Mouse (Mus musculus): Measurements from ENCODE around the gene Pitpna. TPM values are rescaled to one million over a fixed set of nuclear protein-coding genes. Genes with fewer than 3 reads are reported as not detected.

Pitpna gene
- total RNA-seq, 1 experiment = 40.3 TPM

GRCm38 (mm10) chr11:75566276-75567196 lies 21.4 kb upstream of the Pitpna start:
- Histone ChIP-seq H3K9me3 (ENCODE audit: control insufficient read depth, insufficient read depth, low read depth, low read length) (no peaks in the 10 kb centered on the region), H3K9ac (ENCODE audit: insufficient read depth, low read depth, low read length, poor library complexity, severe bottlenecking) (no peak overlapping the region), H3K4me3 (ENCODE audit: insufficient read depth in 1 of 2, low read depth in 1 of 2, low read length in 2 of 2, poor library complexity in 1 of 2, severe bottlenecking in 1 of 2) (no peak overlapping the region), H3K27ac (ENCODE audit: insufficient read depth, low read depth, low read length, poor library complexity, severe bottlenecking) (no peak overlapping the region), H3K4me1 (ENCODE audit: control insufficient read depth in 2 of 2, insufficient read depth in 2 of 2, low read length in 2 of 2, poor library complexity in 1 of 2) (no peaks in the 10 kb centered on the region; a peak in 1 of 4 replicates), H3K36me3 (ENCODE audit: control insufficient read depth, insufficient read depth, low read length, poor library complexity, severe bottlenecking) (peaks cover 19% of the 10 kb centered on the region; the same call in 1 of the 2 replicates)
- in situ Hi-C loops (cut with MboI; ENCODE audit: low sequenced_read_pairs in 2 of 2, unreplicated experiment in 2 of 2) = no loop called here
- no peak for DNase-seq (ENCODE audit: low read depth, low spot score)
- TF ChIP-seq HCFC1 (IDR thresholded peaks at IDR 0.05; ENCODE audit: borderline replicate concordance, insufficient read depth, low read length) (no peak), CHD2 (IDR thresholded peaks at IDR 0.05; ENCODE audit: low read depth, low read length) (no peak), ZNF384 (IDR thresholded peaks at IDR 0.05; ENCODE audit: low read depth, low read length) (no peak)

GRCm38 (mm10) chr11:75567346-75568114 lies 20.4 kb upstream of the Pitpna start:
- peaks cover 0 to 2% of the 10 kb centered on the region in 2 experiments; a peak in 2 of 4 replicates for H3K4me1 ChIP-seq (ENCODE audit: control insufficient read depth in 2 of 2, insufficient read depth in 2 of 2, low read length in 2 of 2, poor library complexity in 1 of 2)
- no peak for TF ChIP-seq MAFK (IDR thresholded peaks at IDR 0.05; ENCODE audit: insufficient read depth, low read depth, low read length)
- TF ChIP-seq ZNF384 (IDR thresholded peaks at IDR 0.05; ENCODE audit: low read depth, low read length) = no peak
- no peak for TF ChIP-seq ZC3H11A (IDR thresholded peaks at IDR 0.05; ENCODE audit: borderline replicate concordance, low read depth, low read length)
- TF ChIP-seq HCFC1 (IDR thresholded peaks at IDR 0.05; ENCODE audit: borderline replicate concordance, insufficient read depth, low read length) = no peak
- TF ChIP-seq CHD2 (IDR thresholded peaks at IDR 0.05; ENCODE audit: low read depth, low read length) = no peak
- in situ Hi-C loops (cut with MboI; ENCODE audit: low sequenced_read_pairs in 2 of 2, unreplicated experiment in 2 of 2) = no loop called here
- no peaks in the 10 kb centered on the region for H3K9me3 ChIP-seq (ENCODE audit: control insufficient read depth, insufficient read depth, low read depth, low read length)
- H3K9ac ChIP-seq (ENCODE audit: insufficient read depth, low read depth, low read length, poor library complexity, severe bottlenecking) = no peak overlapping the region
- peaks cover 19% of the 10 kb centered on the region; the same call in 1 of the 2 replicates for H3K36me3 ChIP-seq (ENCODE audit: control insufficient read depth, insufficient read depth, low read length, poor library complexity, severe bottlenecking)
- no peak overlapping the region for H3K4me3 ChIP-seq (ENCODE audit: insufficient read depth in 1 of 2, low read depth in 1 of 2, low read length in 2 of 2, poor library complexity in 1 of 2, severe bottlenecking in 1 of 2)
- no peak for DNase-seq (ENCODE audit: low read depth, low spot score)
- no peak overlapping the region for H3K27ac ChIP-seq (ENCODE audit: insufficient read depth, low read depth, low read length, poor library complexity, severe bottlenecking)

- Histone ChIP-seq H3K9ac (ENCODE audit: insufficient read depth, low read depth, low read length, poor library complexity, severe bottlenecking) (no peak overlapping the region), H3K9me3 (ENCODE audit: control insufficient read depth, insufficient read depth, low read depth, low read length) (no peaks in the 10 kb centered on the region), H3K4me1 (ENCODE audit: control insufficient read depth in 2 of 2, insufficient read depth in 2 of 2, low read length in 2 of 2, poor library complexity in 1 of 2) (peaks cover 0 to 6% of the 10 kb centered on the region in 2 experiments; a peak in 2 of 4 replicates), H3K36me3 (ENCODE audit: control insufficient read depth, insufficient read depth, low read length, poor library complexity, severe bottlenecking) (peaks cover 16% of the 10 kb centered on the region; the same call in 1 of the 2 replicates), H3K27ac (ENCODE audit: insufficient read depth, low read depth, low read length, poor library complexity, severe bottlenecking) (no peak overlapping the region), H3K4me3 (ENCODE audit: insufficient read depth in 1 of 2, low read depth in 1 of 2, low read length in 2 of 2, poor library complexity in 1 of 2, severe bottlenecking in 1 of 2) (no peak overlapping the region)
- in situ Hi-C loops (cut with MboI; ENCODE audit: low sequenced_read_pairs in 2 of 2, unreplicated experiment in 2 of 2) = no loop called here
- no peak for DNase-seq (ENCODE audit: low read depth, low spot score)
- no peak for TF ChIP-seq ZC3H11A (IDR thresholded peaks at IDR 0.05; ENCODE audit: borderline replicate concordance, low read depth, low read length)
- TF ChIP-seq CHD2 (IDR thresholded peaks at IDR 0.05; ENCODE audit: low read depth, low read length) = no peak
- no peak for TF ChIP-seq ZNF384 (IDR thresholded peaks at IDR 0.05; ENCODE audit: low read depth, low read length)
- TF ChIP-seq MAFK (IDR thresholded peaks at IDR 0.05; ENCODE audit: insufficient read depth, low read depth, low read length) = no peak
- TF ChIP-seq HCFC1 (IDR thresholded peaks at IDR 0.05; ENCODE audit: borderline replicate concordance, insufficient read depth, low read length) = no peak
These were observed 19.8 kb upstream of the Pitpna start for GRCm38 (mm10) chr11:75568115-75568511.

- H3K9ac ChIP-seq (ENCODE audit: insufficient read depth, low read depth, low read length, poor library complexity, severe bottlenecking) = no peak overlapping the region
- TF ChIP-seq ZC3H11A (IDR thresholded peaks at IDR 0.05; ENCODE audit: borderline replicate concordance, low read depth, low read length) (no peak), MAFK (IDR thresholded peaks at IDR 0.05; ENCODE audit: insufficient read depth, low read depth, low read length) (no peak), ZNF384 (IDR thresholded peaks at IDR 0.05; ENCODE audit: low read depth, low read length) (no peak), CHD2 (IDR thresholded peaks at IDR 0.05; ENCODE audit: low read depth, low read length) (no peak), HCFC1 (IDR thresholded peaks at IDR 0.05; ENCODE audit: borderline replicate concordance, insufficient read depth, low read length) (no peak)
- no peak overlapping the region for H3K4me3 ChIP-seq (ENCODE audit: insufficient read depth in 1 of 2, low read depth in 1 of 2, low read length in 2 of 2, poor library complexity in 1 of 2, severe bottlenecking in 1 of 2)
- no peak overlapping the region for H3K27ac ChIP-seq (ENCODE audit: insufficient read depth, low read depth, low read length, poor library complexity, severe bottlenecking)
- no peak for DNase-seq (ENCODE audit: low read depth, low spot score)
- no peaks in the 10 kb centered on the region for H3K9me3 ChIP-seq (ENCODE audit: control insufficient read depth, insufficient read depth, low read depth, low read length)
- peaks cover 8% of the 10 kb centered on the region; the same call in 1 of the 2 replicates for H3K36me3 ChIP-seq (ENCODE audit: control insufficient read depth, insufficient read depth, low read length, poor library complexity, severe bottlenecking)
- in situ Hi-C loops (cut with MboI; ENCODE audit: low sequenced_read_pairs in 2 of 2, unreplicated experiment in 2 of 2) = no loop called here
- peaks cover 0 to 6% of the 10 kb centered on the region in 2 experiments; a peak in 2 of 4 replicates for H3K4me1 ChIP-seq (ENCODE audit: control insufficient read depth in 2 of 2, insufficient read depth in 2 of 2, low read length in 2 of 2, poor library complexity in 1 of 2)
These were observed 18.9 kb upstream of the Pitpna start for GRCm38 (mm10) chr11:75568962-75569361.
